Mouse (Mus musculus): ENCODE measurements around the gene Rpl7l1. TPM values are rescaled to one million over a fixed set of nuclear protein-coding genes. Genes with fewer than 3 reads are reported as not detected.

The Rpl7l1 gene
- polyA plus RNA-seq, 1 experiment from 2014 or later: 114 TPM

DNA sequence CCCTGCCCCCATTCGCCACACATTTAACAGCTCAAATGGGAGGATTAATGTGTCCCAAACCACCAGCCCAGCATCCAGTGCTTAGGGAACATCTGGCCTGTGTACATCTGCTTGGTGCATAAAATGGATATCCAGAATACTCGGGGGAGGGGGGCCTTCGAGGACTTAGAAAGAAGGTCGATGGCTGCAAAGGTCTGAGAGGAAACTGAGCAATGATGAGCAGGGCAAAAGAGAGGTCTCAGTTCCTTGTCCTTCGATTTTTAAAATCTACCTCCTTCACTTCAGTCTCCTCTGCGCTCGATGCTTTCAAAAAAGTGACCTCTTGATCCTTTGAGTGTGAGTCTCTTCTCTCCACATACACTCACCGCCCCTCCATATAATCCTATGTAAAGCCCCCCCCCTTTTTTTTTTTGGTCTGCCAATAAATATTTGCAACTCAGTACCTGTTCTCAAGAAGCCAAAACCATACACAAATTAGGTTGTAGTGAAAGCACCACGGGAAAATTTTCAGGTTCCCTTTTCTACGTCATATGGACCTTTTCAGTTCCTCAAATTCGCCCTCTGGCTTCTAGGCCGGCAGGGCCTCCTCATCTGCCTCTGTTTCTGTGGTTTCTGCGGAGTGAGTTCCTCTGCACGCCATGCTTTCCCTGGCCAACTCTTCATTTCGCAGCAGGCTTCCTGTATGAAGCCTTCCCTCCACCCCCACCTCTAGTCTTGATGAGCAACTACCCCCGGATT lies 31.2 kb downstream of the Rpl7l1 start:
- H3K9me3 ChIP-seq: no peaks in the 10 kb centered on the region
- no peak for ATAC-seq (replicated peaks)
- peak overlapping the region; percentile 91 for H3K27ac ChIP-seq (replicated peaks)
- H3K4me1 ChIP-seq: peaks cover 16% of the 10 kb centered on the region
- peak overlapping the region; percentile 82 for H3K4me2 ChIP-seq (replicated peaks)
- H3K4me3 ChIP-seq: peak overlapping the region; percentile 98
- H3K36me3 ChIP-seq: peaks cover 4% of the 10 kb centered on the region; the same call in 1 of the 2 replicates
- 30% methylated on average over 16 of the region's 16 CpGs for WGBS
- peak overlapping the region; percentile 73 for H3K9ac ChIP-seq (replicated peaks)
- H3K27me3 ChIP-seq: no peaks in the 10 kb centered on the region

DNA sequence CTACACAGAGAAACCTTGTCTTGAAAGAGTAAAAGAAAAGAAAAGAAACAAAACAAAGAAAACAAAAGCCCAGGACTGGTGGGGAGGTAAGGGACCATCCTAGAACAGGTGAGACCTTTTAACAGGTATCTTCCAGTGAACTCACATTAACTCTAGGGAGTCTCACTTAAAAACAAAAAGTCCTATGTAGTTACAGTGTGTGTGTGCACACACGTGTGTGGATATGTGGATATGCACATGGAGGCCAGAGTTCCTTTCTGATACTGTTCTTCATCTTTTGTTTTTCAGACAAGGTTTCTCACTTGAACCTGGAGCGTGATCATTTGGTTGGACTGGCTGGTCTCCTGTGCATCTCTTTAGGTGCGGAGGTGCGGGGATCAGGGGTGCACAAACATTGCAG lies 31.9 kb downstream of the Rpl7l1 start:
- Histone ChIP-seq H3K27ac (replicated peaks) (no peak overlapping the region), H3K4me1 (peaks cover 16% of the 10 kb centered on the region), H3K36me3 (peaks cover 6% of the 10 kb centered on the region; the same call in 1 of the 2 replicates), H3K4me2 (replicated peaks) (peak overlapping the region; percentile 82), H3K27me3 (no peaks in the 10 kb centered on the region), H3K9me3 (no peaks in the 10 kb centered on the region), H3K9ac (replicated peaks) (peak overlapping the region; percentile 73), H3K4me3 (peak overlapping the region; percentile 98; the same call in 1 of the 2 replicates)
- 94% methylated on average over 4 of the region's 4 CpGs for WGBS
- no peak for ATAC-seq (replicated peaks)

DNA sequence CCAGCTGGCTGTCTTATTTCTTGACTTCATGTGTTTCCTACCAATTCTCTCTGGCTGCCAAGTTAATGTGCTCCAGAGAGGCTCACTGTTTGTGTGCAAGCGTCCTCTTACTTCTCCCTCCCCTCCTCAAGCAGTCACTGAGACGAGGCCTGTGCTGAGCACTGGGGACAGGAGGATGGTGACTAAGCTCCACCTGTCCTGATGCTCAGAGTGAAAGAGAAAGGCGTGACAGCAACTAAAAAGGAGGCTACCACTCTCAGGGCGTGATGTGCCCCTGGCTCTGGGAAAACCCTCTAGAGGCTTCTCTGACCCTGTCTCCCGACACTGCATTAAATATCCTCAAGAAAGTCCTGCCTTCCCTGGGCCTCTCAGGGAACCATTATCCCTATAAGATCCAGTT lies 33.2 kb downstream of the Rpl7l1 start:
- Histone ChIP-seq H3K9me3 (no peaks in the 10 kb centered on the region), H3K4me3 (no peak overlapping the region), H3K9ac (replicated peaks) (no peak overlapping the region), H3K27me3 (no peaks in the 10 kb centered on the region), H3K4me2 (replicated peaks) (no peak overlapping the region), H3K36me3 (peaks cover 10% of the 10 kb centered on the region; the same call in 1 of the 2 replicates), H3K4me1 (peaks cover 16% of the 10 kb centered on the region), H3K27ac (replicated peaks) (no peak overlapping the region)
- ATAC-seq (replicated peaks): no peak
- 86% methylated on average over 5 of the region's 5 CpGs for WGBS

DNA sequence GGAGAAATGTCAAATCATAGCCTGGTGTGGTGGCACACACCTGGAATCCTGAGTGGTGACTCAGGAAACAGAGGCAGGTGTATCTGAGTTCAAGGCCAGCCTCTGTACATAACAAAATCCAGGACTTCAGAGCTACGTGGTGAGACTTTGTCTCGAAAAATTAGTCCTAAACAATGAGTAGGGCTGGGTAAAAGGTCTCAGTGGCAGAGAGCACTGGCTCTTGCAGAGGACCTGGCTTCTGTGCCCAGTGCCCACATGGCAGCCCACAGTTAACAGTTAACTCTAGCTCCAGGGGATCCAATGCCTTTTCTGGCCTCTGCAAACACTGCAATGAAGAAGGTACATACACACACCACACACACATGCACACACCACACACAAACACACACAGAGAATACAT lies 34.7 kb downstream of the Rpl7l1 start:
- Histone ChIP-seq H3K9ac (replicated peaks) (no peak overlapping the region), H3K27ac (replicated peaks) (no peak overlapping the region), H3K36me3 (peaks cover 14% of the 10 kb centered on the region; the same call in 1 of the 2 replicates), H3K4me2 (replicated peaks) (no peak overlapping the region), H3K4me3 (no peak overlapping the region), H3K27me3 (no peaks in the 10 kb centered on the region), H3K4me1 (peaks cover 16% of the 10 kb centered on the region), H3K9me3 (no peaks in the 10 kb centered on the region)
- 83% methylated on average over 2 of the region's 2 CpGs for WGBS
- no peak for ATAC-seq (replicated peaks)

DNA sequence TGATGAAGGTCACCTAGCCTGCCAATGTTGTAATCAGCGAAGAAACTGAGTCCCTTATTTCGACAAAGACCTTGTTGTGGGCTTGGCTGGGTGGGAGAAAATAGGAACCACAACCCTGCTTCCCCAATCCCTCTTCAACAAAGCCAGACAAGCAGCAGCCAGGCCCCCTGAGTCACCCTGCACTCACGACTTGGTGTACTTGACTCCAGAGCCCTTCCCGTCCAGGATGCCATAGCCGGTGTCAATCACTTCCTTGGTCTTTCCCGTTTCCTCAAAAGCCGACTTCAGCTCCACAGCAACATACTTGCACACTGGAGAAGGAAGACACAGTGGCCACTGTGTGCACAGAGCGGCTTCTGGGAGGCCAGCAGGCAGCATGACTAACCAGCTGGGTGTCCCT lies 35.2 kb downstream of the Rpl7l1 start:
- Histone ChIP-seq H3K4me2 (replicated peaks) (no peak overlapping the region), H3K4me3 (no peak overlapping the region), H3K27ac (replicated peaks) (no peak overlapping the region), H3K36me3 (peaks cover 17% of the 10 kb centered on the region; the same call in 1 of the 2 replicates), H3K9ac (replicated peaks) (no peak overlapping the region), H3K9me3 (no peaks in the 10 kb centered on the region), H3K27me3 (no peaks in the 10 kb centered on the region), H3K4me1 (peaks cover 11% of the 10 kb centered on the region)
- 83% methylated on average over 8 of the region's 8 CpGs for WGBS
- no peak for ATAC-seq (replicated peaks)

DNA sequence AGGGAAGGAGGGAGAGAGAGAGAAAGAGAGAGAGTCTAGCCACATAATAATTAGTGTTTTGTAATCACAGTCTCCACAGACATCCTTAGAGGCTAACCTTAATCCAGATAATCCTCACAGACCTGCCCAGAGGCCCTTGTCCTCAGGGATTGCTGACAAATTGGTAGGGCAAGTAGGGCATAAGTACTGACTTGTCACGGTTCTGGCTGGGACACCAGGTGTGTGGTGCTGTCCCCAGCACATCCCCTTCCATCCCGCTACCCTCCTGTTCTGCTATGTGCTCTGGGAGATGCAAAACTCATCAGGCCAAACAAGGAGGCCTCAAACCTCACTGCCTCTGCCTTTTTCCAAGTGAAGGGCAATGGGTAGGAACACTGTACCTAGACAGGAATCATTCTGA lies 37.0 kb downstream of the Rpl7l1 start:
- Histone ChIP-seq H3K4me2 (replicated peaks) (no peak overlapping the region), H3K27me3 (no peaks in the 10 kb centered on the region), H3K9ac (replicated peaks) (no peak overlapping the region), H3K27ac (replicated peaks) (no peak overlapping the region), H3K9me3 (no peaks in the 10 kb centered on the region), H3K36me3 (peaks cover 18% of the 10 kb centered on the region; the same call in 1 of the 2 replicates), H3K4me1 (0 out of 2 replicates have a peak, but pooled peaks cover under 1% of the 10 kb centered on the region), H3K4me3 (no peak overlapping the region)
- ATAC-seq (replicated peaks): no peak
- 77% methylated on average over 2 of the region's 2 CpGs for WGBS

DNA sequence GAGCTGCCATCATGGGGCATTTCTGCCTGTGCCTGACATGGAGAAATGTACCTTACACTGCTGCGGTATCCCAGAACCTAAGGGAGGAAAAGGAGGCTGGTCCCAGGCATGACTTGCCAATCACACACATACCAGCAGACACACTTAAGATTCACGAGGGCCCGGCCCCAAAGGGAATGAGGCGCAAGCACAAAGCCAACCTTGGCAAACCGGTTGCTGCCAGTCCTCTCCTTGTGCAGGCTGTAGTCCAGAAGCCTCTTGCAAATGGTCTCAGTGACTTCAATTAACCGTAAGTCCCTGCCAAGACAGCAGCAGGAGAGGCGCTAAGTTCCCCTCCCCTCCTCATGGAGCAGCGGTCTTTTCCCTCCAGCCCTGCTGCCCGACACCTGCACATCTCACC lies 39.5 kb downstream of the Rpl7l1 start:
- H3K27me3 ChIP-seq: no peaks in the 10 kb centered on the region
- 88% methylated on average over 9 of the region's 9 CpGs for WGBS
- H3K27ac ChIP-seq (replicated peaks): no peak overlapping the region
- H3K4me2 ChIP-seq (replicated peaks): no peak overlapping the region
- ATAC-seq (replicated peaks): no peak
- H3K4me1 ChIP-seq: no peaks in the 10 kb centered on the region
- no peaks in the 10 kb centered on the region for H3K9me3 ChIP-seq
- H3K4me3 ChIP-seq: no peak overlapping the region
- H3K36me3 ChIP-seq: peaks cover 18% of the 10 kb centered on the region; the same call in 1 of the 2 replicates
- no peak overlapping the region for H3K9ac ChIP-seq (replicated peaks)

DNA sequence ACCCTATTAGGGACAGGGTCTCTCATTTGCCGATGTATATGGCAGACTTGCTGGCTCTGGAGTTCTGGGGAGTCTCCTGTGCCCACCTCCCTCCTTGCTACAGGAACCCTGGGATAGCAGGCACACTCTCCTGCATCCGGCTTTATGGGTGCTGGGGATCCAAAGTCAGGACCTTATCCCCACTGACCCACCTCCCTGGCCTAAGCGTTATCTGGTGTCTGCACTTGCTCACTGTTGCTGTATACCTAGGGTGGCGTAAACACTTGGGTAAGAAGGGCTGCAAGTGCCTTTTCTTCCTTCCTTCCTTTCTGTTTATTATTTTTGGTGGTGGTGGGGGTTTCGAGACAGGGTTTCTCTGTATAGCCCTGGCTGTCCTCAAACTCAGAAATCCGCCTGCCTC lies 41.2 kb downstream of the Rpl7l1 start:
- H3K36me3 ChIP-seq: peaks cover 20% of the 10 kb centered on the region; the same call in 1 of the 2 replicates
- no peak for ATAC-seq (replicated peaks)

DNA sequence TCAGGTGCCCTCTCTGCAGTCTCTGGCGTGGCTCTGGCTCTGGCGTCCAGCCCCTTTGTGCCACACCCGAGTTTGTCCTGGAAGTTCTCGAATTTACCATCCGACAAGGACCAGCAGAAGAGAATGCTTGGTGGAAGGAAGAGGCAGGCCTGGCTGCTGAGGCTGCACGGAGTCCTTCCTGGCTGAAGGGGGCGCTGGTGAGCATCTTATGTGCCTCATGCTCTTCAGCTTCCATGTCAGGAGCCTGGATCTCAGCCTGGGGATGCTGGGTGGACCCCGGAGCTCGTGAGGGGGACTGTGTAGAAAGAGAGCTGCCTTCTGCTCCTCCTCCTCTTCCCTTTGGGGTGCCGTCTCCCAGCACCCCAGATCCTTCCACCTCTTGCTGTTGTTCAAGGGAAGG lies 46.3 kb downstream of the Rpl7l1 start:
- H3K4me2 ChIP-seq (replicated peaks): no peak overlapping the region
- 58% methylated on average over 9 of the region's 10 CpGs for WGBS
- no peaks in the 10 kb centered on the region for H3K4me1 ChIP-seq
- H3K27me3 ChIP-seq: no peaks in the 10 kb centered on the region
- no peak overlapping the region for H3K27ac ChIP-seq (replicated peaks)
- no peak overlapping the region for H3K4me3 ChIP-seq
- H3K36me3 ChIP-seq: peaks cover 18% of the 10 kb centered on the region; the same call in 1 of the 2 replicates
- no peaks in the 10 kb centered on the region for H3K9me3 ChIP-seq
- no peak for ATAC-seq (replicated peaks)
- H3K9ac ChIP-seq (replicated peaks): no peak overlapping the region

More for the DNA sequence above, 41.2 kb downstream of the Rpl7l1 start:
- no peak overlapping the region for H3K4me2 ChIP-seq (replicated peaks)
- no peaks in the 10 kb centered on the region for H3K9me3 ChIP-seq
- WGBS: 97% methylated on average over 6 of the region's 6 CpGs
- H3K4me3 ChIP-seq: no peak overlapping the region
- no peaks in the 10 kb centered on the region for H3K4me1 ChIP-seq
- H3K27me3 ChIP-seq: no peaks in the 10 kb centered on the region
- no peak overlapping the region for H3K27ac ChIP-seq (replicated peaks)
- no peak overlapping the region for H3K9ac ChIP-seq (replicated peaks)

DNA sequence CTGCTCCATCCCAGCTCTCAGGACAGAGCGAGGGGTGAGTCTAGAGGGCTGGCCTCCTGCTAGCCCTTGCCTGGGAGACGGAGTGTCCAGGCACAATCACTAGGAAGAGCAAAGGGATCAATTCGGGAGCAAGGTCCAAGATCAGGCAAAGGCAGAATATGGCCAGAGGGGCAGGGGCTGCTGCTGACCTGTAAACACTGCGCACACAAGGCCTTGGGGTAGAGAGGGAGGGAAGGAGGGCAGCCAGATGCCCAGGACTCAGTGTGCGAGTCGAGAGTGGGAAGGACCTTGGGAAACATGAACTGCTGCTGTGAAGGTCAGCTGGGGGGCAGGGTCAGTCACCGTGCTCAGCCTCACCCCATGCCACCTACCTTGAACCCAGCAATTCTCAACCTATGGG lies 47.2 kb downstream of the Rpl7l1 start:
- Histone ChIP-seq H3K36me3 (peaks cover 18% of the 10 kb centered on the region; the same call in 1 of the 2 replicates), H3K4me3 (no peak overlapping the region), H3K27ac (replicated peaks) (no peak overlapping the region), H3K9ac (replicated peaks) (no peak overlapping the region), H3K4me1 (no peaks in the 10 kb centered on the region), H3K9me3 (no peaks in the 10 kb centered on the region), H3K4me2 (replicated peaks) (no peak overlapping the region), H3K27me3 (no peaks in the 10 kb centered on the region)
- 93% methylated on average over 7 of the region's 7 CpGs for WGBS
- no peak for ATAC-seq (replicated peaks)

DNA sequence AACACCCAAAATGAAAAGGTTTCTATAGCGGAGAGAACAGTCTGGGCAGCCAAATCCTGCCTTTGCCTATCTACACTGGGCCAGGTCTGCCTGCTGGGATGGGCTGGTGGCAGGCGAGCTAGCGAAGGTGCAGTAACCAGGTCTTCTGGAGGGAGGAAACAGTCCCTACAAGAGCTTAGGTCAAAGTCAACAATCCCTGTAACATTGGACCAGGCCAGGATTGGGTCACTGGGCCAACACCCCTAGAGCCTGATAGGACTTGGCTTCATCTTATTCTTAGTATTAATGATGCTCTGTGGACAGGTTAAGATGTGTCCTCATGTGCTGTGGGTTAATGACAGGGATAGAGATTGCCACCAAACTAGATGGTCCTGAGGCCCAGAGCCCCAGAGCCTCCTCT lies 48.4 kb downstream of the Rpl7l1 start:
- H3K27me3 ChIP-seq: peaks cover 1% of the 10 kb centered on the region; the same call in 1 of the 2 replicates
- peaks cover 18% of the 10 kb centered on the region; the same call in 1 of the 2 replicates for H3K36me3 ChIP-seq
- no peak overlapping the region for H3K27ac ChIP-seq (replicated peaks)
- WGBS: 96% methylated on average over 3 of the region's 3 CpGs
- no peak overlapping the region for H3K4me2 ChIP-seq (replicated peaks)
- H3K4me1 ChIP-seq: 0 out of 2 replicates have a peak, but pooled peaks cover under 1% of the 10 kb centered on the region
- no peak overlapping the region for H3K9ac ChIP-seq (replicated peaks)
- no peak for ATAC-seq (replicated peaks)
- H3K4me3 ChIP-seq: no peak overlapping the region
- H3K9me3 ChIP-seq: no peaks in the 10 kb centered on the region

DNA sequence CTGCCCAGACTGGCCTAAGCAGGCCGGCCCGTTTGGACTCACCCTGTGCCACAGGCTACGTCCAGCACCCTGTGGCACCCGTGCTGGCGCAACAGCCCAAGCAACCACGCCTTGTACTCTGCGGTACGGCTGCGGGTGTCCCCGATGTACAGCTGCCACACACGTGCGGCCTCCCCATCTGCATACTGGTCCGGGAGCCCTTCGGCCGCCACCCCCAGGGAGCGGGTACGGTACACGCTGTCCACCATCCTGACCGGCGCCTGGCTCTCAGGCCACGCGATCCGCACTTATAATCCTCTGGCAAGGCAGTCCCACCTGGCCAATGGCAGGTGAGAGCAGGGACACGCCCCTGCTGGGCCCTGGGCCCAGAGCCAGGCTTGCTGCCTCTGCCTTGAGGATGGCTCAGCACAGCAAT lies 53.6 kb downstream of the Rpl7l1 start, which contains the start of gene Gnmt:
Gene Gnmt, minus strand, starts transcription at position 265 of the 415 bp plus-strand sequence.
- peaks cover 7% of the 10 kb centered on the region; the same call in 1 of the 2 replicates for H3K27me3 ChIP-seq
- H3K9me3 ChIP-seq: no peaks in the 10 kb centered on the region
- H3K4me3 ChIP-seq: no peak within 1 kb of the TSS
- 17% methylated on average over 24 of the region's 24 CpGs for WGBS
- H3K36me3 ChIP-seq: peaks cover 3% of the 10 kb centered on the region; the same call in 1 of the 2 replicates
- ATAC-seq (replicated peaks): no peak
- no peak within 1 kb of the TSS for H3K27ac ChIP-seq (replicated peaks)
- no peak within 1 kb of the TSS for H3K4me2 ChIP-seq (replicated peaks)
- 0 out of 2 replicates have a peak within 1 kb of the TSS, but pooled peaks have one; percentile 15 for H3K9ac ChIP-seq (replicated peaks)
- H3K4me1 ChIP-seq: 0 out of 2 replicates have a peak, but pooled peaks cover 5% of the 10 kb centered on the region
